Mouse (Mus musculus) ES-E14 (cell line): ENCODE data around the gene Gamt. TPM values are rescaled to one million over a fixed set of nuclear protein-coding genes. Genes with fewer than 3 reads are reported as not detected.

ENCODE experiments used
- DNase-seq: peaks from one replicate; pipeline ENCODE4 v3.0.0-alpha.2; 2013; ENCODE audit warnings: low read depth, low spot score
- H3K27ac ChIP-seq: 2 replicates; pipeline ENCODE4 v1.5.1; 2012; ENCODE audit warnings: low read depth, mild to moderate bottlenecking, low read length, moderate library complexity, mixed read lengths; ENCODE audit not compliant: poor library complexity, insufficient read depth, severe bottlenecking
- H3K36me3 ChIP-seq: 2 replicates; pipeline ENCODE4 v1.6.1; 2012; ENCODE audit warnings: mild to moderate bottlenecking, low read length, moderate library complexity, mixed read lengths; ENCODE audit not compliant: control insufficient read depth, poor library complexity, insufficient read depth, severe bottlenecking
- H3K4me1 ChIP-seq, 2 experiments: fragments of 150-350 bp in 1 of 2; sonication (generic) in 1 of 2; 2 replicates each; pipeline ENCODE4 v1.6.1; 2012; ENCODE audit warnings: low read length in 2 of 2, mild to moderate bottlenecking in 1 of 2, mixed read lengths in 1 of 2; ENCODE audit not compliant: control insufficient read depth in 2 of 2, insufficient read depth in 2 of 2, poor library complexity in 1 of 2
- H3K4me3 ChIP-seq, 2 experiments: fragments of 150-350 bp in 1 of 2; sonication (generic) in 1 of 2; 2 replicates each; pipeline ENCODE4 v1.5.1; 2012; ENCODE audit warnings: low read length in 2 of 2, low read depth in 1 of 2, mild to moderate bottlenecking in 1 of 2, mixed read lengths in 1 of 2; ENCODE audit not compliant: insufficient read depth in 1 of 2, poor library complexity in 1 of 2, severe bottlenecking in 1 of 2
- H3K9ac ChIP-seq: 2 replicates; pipeline ENCODE4 v1.6.1; 2012; ENCODE audit warnings: low read depth, mild to moderate bottlenecking, low read length, mixed read lengths; ENCODE audit not compliant: poor library complexity, insufficient read depth, severe bottlenecking
- H3K9me3 ChIP-seq: fragments of 150-350 bp; sonication (generic); 2 replicates; pipeline ENCODE4 v1.6.1; 2012; ENCODE audit warnings: low read depth, mild to moderate bottlenecking, low read length; ENCODE audit not compliant: control insufficient read depth, insufficient read depth
- CHD2 ChIP-seq: IDR thresholded peaks from 2 replicates; pipeline ENCODE4 v1.6.1; 2014; ENCODE audit warnings: mild to moderate bottlenecking, low read depth, low read length, inconsistent platforms
- HCFC1 ChIP-seq: IDR thresholded peaks from 2 replicates; pipeline ENCODE4 v1.6.1; 2012; ENCODE audit warnings: low read length, inconsistent platforms, borderline replicate concordance; ENCODE audit not compliant: insufficient read depth
- MAFK ChIP-seq: IDR thresholded peaks from 2 replicates; pipeline ENCODE4 v1.6.1; 2014; ENCODE audit warnings: mild to moderate bottlenecking, low read depth, low read length, inconsistent platforms; ENCODE audit not compliant: insufficient read depth
- ZC3H11A ChIP-seq: IDR thresholded peaks from 2 replicates; pipeline ENCODE4 v1.6.1; 2012; ENCODE audit warnings: low read depth, mild to moderate bottlenecking, inconsistent platforms, low read length, borderline replicate concordance
- ZNF384 ChIP-seq: IDR thresholded peaks from 2 replicates; pipeline ENCODE4 v1.6.1; 2012; ENCODE audit warnings: low read depth, low read length, inconsistent platforms
- in situ Hi-C, 2 experiments: fragments of 600-800 bp; cut with MboI; formaldehyde crosslinking; loops; one replicate each; pipeline ENCODE4 v1.15.1; 2025; ENCODE audit warnings: low sequenced_read_pairs in 2 of 2, inconsistent platforms in 1 of 2; ENCODE audit not compliant: unreplicated experiment in 2 of 2
- total RNA-seq: library from RNA; depleted of rRNA; stranded (reverse); fragments of 300-350 nt; gene quantifications from 2 replicates; pipeline ENCODE4 v1.2.3, GENCODE M21; 2012

Gene Gamt
- total RNA-seq, 1 experiment: 2.9 TPM

- Histone ChIP-seq H3K36me3 (peaks cover 43% of the 10 kb centered on the region), H3K27ac (no peak overlapping the region), H3K4me1 (peaks cover 0 to 13% of the 10 kb centered on the region in 2 experiments; a peak in 2 of 4 replicates), H3K4me3 (no peak overlapping the region), H3K9ac (no peak overlapping the region), H3K9me3 (no peaks in the 10 kb centered on the region)
- TF ChIP-seq ZC3H11A (no peak), ZNF384 (no peak), HCFC1 (no peak), MAFK (no peak), CHD2 (no peak)
- in situ Hi-C loops: no loop called here
- DNase-seq: no peak
These were observed 10.5 kb upstream of the Gamt start for GRCm38 (mm10) chr10:80271186-80271843.

GRCm38 (mm10) chr10:80270734-80271181 is 9.9 kb upstream of the Gamt start:
- TF ChIP-seq ZC3H11A (no peak), MAFK (no peak), ZNF384 (no peak), CHD2 (no peak), HCFC1 (no peak)
- peak overlapping the region; percentile 11; the same call in 1 of the 2 replicates for H3K9ac ChIP-seq
- no peaks in the 10 kb centered on the region for H3K9me3 ChIP-seq
- in situ Hi-C loops: no loop called here
- DNase-seq: no peak
- peaks cover 0 to 11% of the 10 kb centered on the region in 2 experiments; a peak in 2 of 4 replicates for H3K4me1 ChIP-seq
- H3K27ac ChIP-seq: no peak overlapping the region
- H3K4me3 ChIP-seq: no peak overlapping the region
- H3K36me3 ChIP-seq: peaks cover 38% of the 10 kb centered on the region

- Histone ChIP-seq H3K4me1 (peaks cover 0 to 11% of the 10 kb centered on the region in 2 experiments; a peak in 2 of 4 replicates), H3K9me3 (no peaks in the 10 kb centered on the region), H3K36me3 (peaks cover 38% of the 10 kb centered on the region), H3K4me3 (no peak overlapping the region), H3K27ac (no peak overlapping the region), H3K9ac (0 out of 2 replicates have a peak overlapping the region, but pooled peaks have one; percentile 11)
- no peak for DNase-seq
- in situ Hi-C loops: no loop called here
- TF ChIP-seq ZC3H11A (no peak), CHD2 (no peak), MAFK (no peak), ZNF384 (no peak), HCFC1 (no peak)
These were observed 9.3 kb upstream of the Gamt start for GRCm38 (mm10) chr10:80270099-80270498.

GRCm38 (mm10) chr10:80265149-80265486 is 4.3 kb upstream of the Gamt start:
- peak overlapping the region; percentile 96 for H3K9ac ChIP-seq
- peaks cover 0 to 10% of the 10 kb centered on the region in 2 experiments; a peak in 2 of 4 replicates for H3K4me1 ChIP-seq
- H3K36me3 ChIP-seq: peaks cover 18% of the 10 kb centered on the region
- TF ChIP-seq CHD2 (no peak), ZNF384 (no peak), ZC3H11A (no peak), HCFC1 (no peak), MAFK (no peak)
- no peaks in the 10 kb centered on the region for H3K9me3 ChIP-seq
- peak overlapping the region; percentile 64 for H3K27ac ChIP-seq
- no peak for DNase-seq
- in situ Hi-C loops: no loop called here
- peak overlapping the region; percentile 93 to 98 for H3K4me3 ChIP-seq
